Mouse (Mus musculus) CH12.LX (cell line): ENCODE measurements around the gene Coq8b. TPM values are rescaled to one million over a fixed set of nuclear protein-coding genes. Genes with fewer than 3 reads are reported as not detected.
A peak's percentile ranks its signal among the peaks of the same experiment; 100 is the strongest.

ENCODE experiments used
- DNase-seq: peaks from one replicate; pipeline ENCODE4 v3.0.0-alpha.2; 2013; ENCODE audit errors: extremely low read depth
- H3K27ac ChIP-seq: 2 replicates; pipeline ENCODE4 v1.5.1; 2012; ENCODE audit warnings: low read depth, mild to moderate bottlenecking, control low read depth, moderate library complexity; ENCODE audit not compliant: insufficient read depth
- H3K27me3 ChIP-seq: replicated peaks from 2 replicates; pipeline ENCODE3; 2012; ENCODE audit warnings: inconsistent platforms
- H3K36me3 ChIP-seq, 2 experiments: replicated peaks in 1 of 2; 2 replicates each; pipeline versions ENCODE3 to v1.6.1; 2012; ENCODE audit warnings: inconsistent platforms in 1 of 2, low read length in 1 of 2, mild to moderate bottlenecking in 1 of 2, mixed read lengths in 1 of 2, moderate library complexity in 1 of 2; ENCODE audit not compliant: control insufficient read depth in 1 of 2, insufficient read depth in 1 of 2
- H3K4me1 ChIP-seq, 2 experiments: 2 replicates each; pipeline ENCODE4 v1.6.1; 2012; ENCODE audit warnings: inconsistent platforms in 1 of 2, moderate library complexity in 1 of 2; ENCODE audit not compliant: insufficient read depth in 2 of 2, control insufficient read depth in 1 of 2
- H3K4me2 ChIP-seq: 2 replicates; pipeline ENCODE4 v1.6.1; 2012; ENCODE audit warnings: low read depth, mild to moderate bottlenecking, control low read depth; ENCODE audit not compliant: poor library complexity, insufficient read depth, severe bottlenecking
- H3K4me3 ChIP-seq, 3 experiments: fragments of 150-350 bp in 1 of 3; sonication (generic) in 1 of 3; replicated peaks in 1 of 3; 2 replicates each; pipeline versions ENCODE3 to v1.5.1; 2011 to 2012; ENCODE audit warnings: low read depth in 2 of 3, low read length in 2 of 3, mild to moderate bottlenecking in 2 of 3, moderate library complexity in 2 of 3, control low read depth in 1 of 3, improper control_type of control experiment in 1 of 3, inconsistent platforms in 1 of 3, mixed read lengths in 1 of 3; ENCODE audit not compliant: poor library complexity in 1 of 3
- H3K79me2 ChIP-seq: replicated peaks from 2 replicates; pipeline ENCODE4 v1.6.1; 2012; ENCODE audit warnings: mild to moderate bottlenecking, moderate library complexity; ENCODE audit not compliant: control insufficient read depth, poor library complexity, insufficient read depth, severe bottlenecking; ENCODE audit errors: extremely low read depth
- H3K9ac ChIP-seq: 2 replicates; pipeline ENCODE4 v1.6.1; 2012; ENCODE audit warnings: low read depth, mild to moderate bottlenecking, control low read depth, moderate library complexity; ENCODE audit not compliant: insufficient read depth
- H3K9me3 ChIP-seq: replicated peaks from 2 replicates; pipeline ENCODE3; 2012; ENCODE audit warnings: low read length, inconsistent platforms, mixed read lengths
- BHLHE40 ChIP-seq: IDR thresholded peaks from 2 replicates; pipeline ENCODE4 v1.6.1; 2011; ENCODE audit warnings: mild to moderate bottlenecking, low read depth, low read length, improper control_type of control experiment
- CHD1 ChIP-seq: IDR thresholded peaks from 2 replicates; pipeline ENCODE4 v1.6.1; 2012; ENCODE audit warnings: low read depth, low read length, improper control_type of control experiment, inconsistent platforms
- CTCF ChIP-seq, 2 experiments: IDR thresholded peaks in 1 of 2; conservative IDR thresholded peaks in 1 of 2; 2 replicates each; pipeline ENCODE4 v1.5.1; 2011 to 2012; ENCODE audit warnings: low read depth in 2 of 2, low read length in 2 of 2, improper control_type of control experiment in 1 of 2, inconsistent platforms in 1 of 2, mild to moderate bottlenecking in 1 of 2, moderate library complexity in 1 of 2
- E2F4 ChIP-seq: IDR thresholded peaks from 2 replicates; pipeline ENCODE4 v1.6.1; 2011; ENCODE audit warnings: low read depth, low read length, improper control_type of control experiment; ENCODE audit not compliant: insufficient replicate concordance
- ELF1 ChIP-seq: IDR thresholded peaks from 2 replicates; pipeline ENCODE4 v1.6.1; 2014; ENCODE audit warnings: low read depth, mild to moderate bottlenecking, inconsistent platforms, low read length, improper control_type of control experiment
- EP300 ChIP-seq: IDR thresholded peaks from 2 replicates; pipeline ENCODE4 v1.6.1; 2011; ENCODE audit warnings: low read length, improper control_type of control experiment
- ETS1 ChIP-seq: conservative IDR thresholded peaks from 2 replicates; pipeline ENCODE4 v1.6.1; 2012; ENCODE audit warnings: low read depth, mild to moderate bottlenecking, inconsistent platforms, low read length, improper control_type of control experiment, moderate library complexity
- GABPA ChIP-seq: IDR thresholded peaks from 2 replicates; pipeline ENCODE4 v1.6.1; 2012; ENCODE audit warnings: low read depth, low read length, improper control_type of control experiment, inconsistent platforms; ENCODE audit not compliant: insufficient replicate concordance
- HCFC1 ChIP-seq: IDR thresholded peaks from 2 replicates; pipeline ENCODE4 v1.6.1; 2012; ENCODE audit warnings: low read depth, mild to moderate bottlenecking, inconsistent platforms, low read length, improper control_type of control experiment
- IRF4 ChIP-seq: IDR thresholded peaks from 2 replicates; pipeline ENCODE4 v1.6.1; 2014; ENCODE audit warnings: low read depth, mild to moderate bottlenecking, inconsistent platforms, low read length, improper control_type of control experiment
- JUN ChIP-seq: IDR thresholded peaks from 2 replicates; pipeline ENCODE4 v1.6.1; 2011; ENCODE audit warnings: low read depth, mild to moderate bottlenecking, low read length, improper control_type of control experiment, moderate library complexity; ENCODE audit not compliant: insufficient read depth
- JUND ChIP-seq: conservative IDR thresholded peaks from 2 replicates; pipeline ENCODE4 v1.6.1; 2011; ENCODE audit warnings: low read depth, low read length, improper control_type of control experiment
- MAFK ChIP-seq: IDR thresholded peaks from 2 replicates; pipeline ENCODE4 v1.6.1; 2011; ENCODE audit warnings: low read length, improper control_type of control experiment; ENCODE audit not compliant: insufficient replicate concordance
- MAX ChIP-seq: IDR thresholded peaks from 2 replicates; pipeline ENCODE4 v1.6.1; 2011; ENCODE audit warnings: low read length, improper control_type of control experiment
- MAZ ChIP-seq: IDR thresholded peaks from 2 replicates; pipeline ENCODE4 v1.6.1; 2012; ENCODE audit warnings: low read depth, mild to moderate bottlenecking, inconsistent platforms, low read length, improper control_type of control experiment, moderate library complexity
- MXI1 ChIP-seq: IDR thresholded peaks from 2 replicates; pipeline ENCODE4 v1.6.1; 2011; ENCODE audit warnings: mild to moderate bottlenecking, low read depth, low read length, improper control_type of control experiment
- MYC ChIP-seq: IDR thresholded peaks from 2 replicates; pipeline ENCODE4 v1.6.1; 2011; ENCODE audit warnings: low read depth, mild to moderate bottlenecking, improper control_type of control experiment, low read length
- NELFE ChIP-seq: IDR thresholded peaks from 2 replicates; pipeline ENCODE4 v1.6.1; 2011; ENCODE audit warnings: low read depth, low read length, improper control_type of control experiment
- PAX5 ChIP-seq: IDR thresholded peaks from 2 replicates; pipeline ENCODE4 v1.6.1; 2012; ENCODE audit warnings: low read length, inconsistent platforms, mixed read lengths
- POLR2A ChIP-seq: IDR thresholded peaks from 2 replicates; pipeline ENCODE4 v1.6.1; 2011; ENCODE audit warnings: low read depth, mild to moderate bottlenecking, improper control_type of control experiment, low read length
- POLR2AphosphoS2 ChIP-seq: IDR thresholded peaks from 2 replicates; pipeline ENCODE4 v1.6.1; 2011; ENCODE audit warnings: low read depth, low read length, improper control_type of control experiment
- RAD21 ChIP-seq: IDR thresholded peaks from 2 replicates; pipeline ENCODE4 v1.6.1; 2011; ENCODE audit warnings: low read depth, mild to moderate bottlenecking, low read length, improper control_type of control experiment, moderate library complexity
- RCOR1 ChIP-seq: conservative IDR thresholded peaks from 2 replicates; pipeline ENCODE4 v1.6.1; 2012; ENCODE audit warnings: low read depth, mild to moderate bottlenecking, inconsistent platforms, low read length, improper control_type of control experiment
- SIN3A ChIP-seq: IDR thresholded peaks from 2 replicates; pipeline ENCODE4 v1.6.1; 2012; ENCODE audit warnings: low read length, improper control_type of control experiment, inconsistent platforms
- SMC3 ChIP-seq: IDR thresholded peaks from 2 replicates; pipeline ENCODE4 v1.6.1; 2011; ENCODE audit warnings: low read depth, low read length, improper control_type of control experiment
- TBP ChIP-seq: conservative IDR thresholded peaks from 2 replicates; pipeline ENCODE4 v1.6.1; 2011; ENCODE audit warnings: low read depth, low read length, improper control_type of control experiment
- UBTF ChIP-seq: IDR thresholded peaks from 2 replicates; pipeline ENCODE4 v1.6.1; 2012; ENCODE audit warnings: low read depth, mild to moderate bottlenecking, inconsistent platforms, low read length, improper control_type of control experiment, moderate library complexity
- USF1 ChIP-seq: IDR thresholded peaks from 2 replicates; pipeline ENCODE4 v1.6.1; 2014; ENCODE audit warnings: low read depth, mild to moderate bottlenecking, inconsistent platforms, low read length, improper control_type of control experiment
- ZKSCAN1 ChIP-seq: IDR thresholded peaks from 2 replicates; pipeline ENCODE4 v1.6.1; 2012; ENCODE audit warnings: low read depth, inconsistent platforms, low read length, improper control_type of control experiment, borderline replicate concordance
- ZMIZ1 ChIP-seq: IDR thresholded peaks from 2 replicates; pipeline ENCODE4 v1.6.1; 2012; ENCODE audit warnings: low read depth, mild to moderate bottlenecking, inconsistent platforms, low read length, improper control_type of control experiment
- ZNF384 ChIP-seq: IDR thresholded peaks from 2 replicates; pipeline ENCODE4 v1.6.1; 2012; ENCODE audit warnings: low read depth, low read length, improper control_type of control experiment, inconsistent platforms
- dilution Hi-C: fragments of 300-500 bp; cut with MboI; formaldehyde crosslinking; loops from 2 replicates; pipeline ENCODE4 v1.14.3; 2020; ENCODE audit warnings: low sequenced_read_pairs; ENCODE audit not compliant: extremely low pct_unique_long_range_greater_than_20kb, extremely low pct_ligation_motif_present
- in situ Hi-C: fragments of 300-500 bp; cut with MboI; formaldehyde crosslinking; loops from 3 replicates; pipeline ENCODE4 v1.14.3; 2019; ENCODE audit warnings: low sequenced_read_pairs, low pct_ligation_motif_present, low pct_unique_long_range_greater_than_20kb, mixed read lengths
- polyA plus RNA-seq: library from polyadenylated mRNA; unstranded; fragments of >175 nt; gene quantifications from 2 replicates; pipeline ENCODE4 v1.2.1, GENCODE M21; 2012; ENCODE audit warnings: low read depth; ENCODE audit not compliant: insufficient read length
- total RNA-seq, 2 experiments: library from RNA; depleted of rRNA; stranded (reverse); fragments of 300-350 nt in 1 of 2; fragments of >200 nt in 1 of 2; gene quantifications; 2 replicates each; pipeline ENCODE4 v1.2.3; 2012 to 2014

Gene Coq8b
- total RNA-seq (2012; rRNA removed) (21.7 and 26.5 TPM in 2 replicates), total RNA-seq (2014; rRNA removed) (16.0 and 19.7 TPM in 2 replicates), polyA plus RNA-seq (20.6 and 21.3 TPM in 2 replicates)

DNA sequence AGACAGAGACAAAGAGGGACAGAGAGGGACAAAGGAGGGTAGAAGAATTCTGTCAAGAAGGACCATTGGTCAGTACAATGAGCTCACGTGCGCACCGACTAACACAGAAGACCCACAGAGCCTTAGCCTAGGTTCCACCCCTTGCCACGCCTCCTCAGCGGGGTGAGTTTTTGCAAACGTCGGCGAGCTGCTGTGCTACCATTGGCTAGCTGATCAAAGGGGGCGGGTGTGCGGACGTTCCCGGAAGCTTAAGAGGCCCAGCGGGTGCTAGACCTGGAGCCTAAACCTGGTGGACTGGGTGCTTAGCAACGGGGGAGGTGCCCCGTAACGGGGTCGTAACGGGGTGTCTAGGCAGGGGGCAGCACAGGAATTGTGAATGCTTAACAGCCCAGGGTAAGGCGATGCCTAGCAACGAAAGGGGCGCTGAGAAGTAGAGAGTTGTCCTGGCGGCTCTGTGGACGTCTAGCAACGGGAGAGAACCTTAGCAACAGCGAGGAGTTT, at the start of gene Coq8b:
Gene Coq8b (plus strand): TSS at position 243 of the 501 bp plus-strand sequence.
- Histone ChIP-seq H3K27me3 (no peaks in the 10 kb centered on the region), H3K9me3 (no peaks in the 10 kb centered on the region), H3K36me3 (peaks cover 5 to 21% of the 10 kb centered on the region in 2 experiments), H3K4me3 (peak within 1 kb of the TSS; percentile 67 to 92 (median 75)), H3K4me2 (peak within 1 kb of the TSS; percentile 91), H3K4me1 (peaks cover 12 to 24% of the 10 kb centered on the region in 2 experiments), H3K9ac (peak within 1 kb of the TSS; percentile 75), H3K79me2 (no peaks in the 10 kb centered on the region), H3K27ac (no peak within 1 kb of the TSS)
- dilution Hi-C loops: no loop called here
- no peak for TF ChIP-seq SMC3
- TF ChIP-seq ELF1: peak; percentile 94
- no peak for TF ChIP-seq UBTF
- TF ChIP-seq CTCF (conservative IDR thresholded peaks at IDR 0.05 in 1 of 2, IDR thresholded peaks at IDR 0.05 in 1 of 2; ENCODE audit: low read depth in 2 of 2, low read length in 2 of 2): peak in 1 of 2 experiments; percentile 32; a peak in 1 of 4 replicates
- 0 out of 2 replicates have a peak, but pooled peaks have one; percentile 56 for TF ChIP-seq RCOR1
- TF ChIP-seq CHD1: no peak
- TF ChIP-seq ZMIZ1: peak; percentile 24; the same call in 1 of the 2 replicates
- TF ChIP-seq POLR2AphosphoS2: no peak
- TF ChIP-seq NELFE: peak; percentile 46; the same call in 1 of the 2 replicates
- TF ChIP-seq ZNF384: no peak
- TF ChIP-seq MAX: peak; percentile 70
- no peak for TF ChIP-seq JUN
- TF ChIP-seq SIN3A: peak; percentile 82
- TF ChIP-seq MXI1: peak; percentile 88
- TF ChIP-seq POLR2A: peak; percentile 65
- no peak for TF ChIP-seq EP300
- TF ChIP-seq E2F4: no peak
- peak; percentile 75 for TF ChIP-seq TBP
- no peak for TF ChIP-seq MYC
- no peak for TF ChIP-seq MAZ
- no peak for TF ChIP-seq RAD21
- peak; percentile 98 for TF ChIP-seq BHLHE40
- no peak for TF ChIP-seq ZKSCAN1
- TF ChIP-seq ETS1: no peak
- no peak for TF ChIP-seq GABPA
- no peak for TF ChIP-seq JUND
- peak; percentile 43 for TF ChIP-seq USF1
- peak; percentile 53 for TF ChIP-seq HCFC1
- TF ChIP-seq IRF4: no peak
- TF ChIP-seq MAFK: no peak
- no peak for TF ChIP-seq PAX5
- peak; percentile 96 for DNase-seq
- in situ Hi-C loops: no loop called here
